Mouse (Mus musculus) megakaryocyte-erythroid progenitor cell, adult 5 weeks (primary cell): ENCODE results near the gene Npr2. TPM values are rescaled to one million over a fixed set of nuclear protein-coding genes. Genes with fewer than 3 reads are reported as not detected.

Source experiments
- polyA plus RNA-seq: library from polyadenylated mRNA; stranded (reverse); fragments of >175 nt; gene quantifications from 2 replicates; pipeline ENCODE4 v1.2.3, GENCODE M21; 2012

Npr2 gene
- polyA plus RNA-seq: 2.0 and 2.3 TPM in 2 replicates

GRCm38 (mm10) chr4:43631046-43631955, at the start of gene Npr2:
Gene Npr2, plus strand, starts transcription at chr4:43631935.

GRCm38 (mm10) chr4:43584444-43585416, 47.0 kb upstream of the Npr2 start, which contains the start of gene Msmp:
Gene Msmp, minus strand, starts transcription at chr4:43584494.

GRCm38 (mm10) chr4:43653161-43654015, 21.7 kb downstream of the Npr2 start, which contains the start of gene Spag8:
Gene Spag8, minus strand, starts transcription at chr4:43653594.

GRCm38 (mm10) chr4:43656339-43657109, 24.8 kb downstream of the Npr2 start, which contains the start of gene Hint2:
Gene Hint2, minus strand, starts transcription at chr4:43656466.

GRCm38 (mm10) chr4:43668782-43669427, 37.2 kb downstream of the Npr2 start, which contains the start of the genes Tmem8b and Fam221b:
Gene Tmem8b, plus strand, starts transcription at chr4:43668971.
Gene Fam221b, minus strand, starts transcription at chr4:43669145.

GRCm38 (mm10) chr4:43700707-43701106, 69.0 kb downstream of the Npr2 start, which contains the start of gene Olfr70:
Gene Olfr70, minus strand, starts transcription at chr4:43700807.

Other genes with a start within 250 kb of the Npr2 start
- 6.3 and 7.3 TPM in 2 replicates for gene Rusc2, start 250.0 kb upstream of the Npr2 start, polyA plus RNA-seq
- gene Fam166b, start 202.8 kb upstream of the Npr2 start, polyA plus RNA-seq: not detected in 2 replicates
- gene Tesk1, start 190.0 kb upstream of the Npr2 start, polyA plus RNA-seq: 62.0 and 67.6 TPM in 2 replicates
- gene Cd72, start 177.3 kb upstream of the Npr2 start, polyA plus RNA-seq: 19.2 and 28.2 TPM in 2 replicates
- gene Sit1, start 148.2 kb upstream of the Npr2 start, polyA plus RNA-seq: 0.63 and 1.5 TPM in 2 replicates
- gene Ccdc107, start 139.0 kb upstream of the Npr2 start, polyA plus RNA-seq: 89.2 and 116 TPM in 2 replicates
- gene Arhgef39, start 132.2 kb upstream of the Npr2 start, polyA plus RNA-seq: 24.6 and 38.5 TPM in 2 replicates
- 6.6 and 7.2 TPM in 2 replicates for gene Car9, start 125.0 kb upstream of the Npr2 start, polyA plus RNA-seq
- gene Tpm2, start 108.2 kb upstream of the Npr2 start, polyA plus RNA-seq: 4.0 and 10.1 TPM in 2 replicates
- gene Creb3, start 69.6 kb upstream of the Npr2 start, polyA plus RNA-seq: 2.3 and 3.2 TPM in 2 replicates
- gene Tln1, start 69.2 kb upstream of the Npr2 start, polyA plus RNA-seq: 173 and 201 TPM in 2 replicates
- 59.2 and 71.3 TPM in 2 replicates for gene Rgp1, start 53.2 kb upstream of the Npr2 start, polyA plus RNA-seq
- 11.5 and 13.7 TPM in 2 replicates for gene Gba2, start 53.1 kb upstream of the Npr2 start, polyA plus RNA-seq
- not detected in 2 replicates for gene Msmp, start 47.4 kb upstream of the Npr2 start, polyA plus RNA-seq
- 0.26 and 0.36 TPM in 2 replicates for gene Spag8, start 21.7 kb downstream of the Npr2 start, polyA plus RNA-seq
- 44.6 and 61.0 TPM in 2 replicates for gene Hint2, start 24.5 kb downstream of the Npr2 start, polyA plus RNA-seq
- 4.2 and 6.7 TPM in 2 replicates for gene Tmem8b, start 37.0 kb downstream of the Npr2 start, polyA plus RNA-seq
- 0.07 and 0.22 TPM in 2 replicates for gene Fam221b, start 37.2 kb downstream of the Npr2 start, polyA plus RNA-seq
- gene Olfr70, start 68.9 kb downstream of the Npr2 start, polyA plus RNA-seq: not detected in 2 replicates
- not detected in 2 replicates for gene Olfr71, start 78.3 kb downstream of the Npr2 start, polyA plus RNA-seq
- gene Hrct1, start 95.3 kb downstream of the Npr2 start, polyA plus RNA-seq: not detected in 2 replicates
- gene Spaar, start 98.1 kb downstream of the Npr2 start, polyA plus RNA-seq: 0.03 TPM in 1 of 2 replicates, not detected in the other
- gene Olfr159, start 139.1 kb downstream of the Npr2 start, polyA plus RNA-seq: not detected in 2 replicates
- not detected in 2 replicates for gene Olfr156, start 192.0 kb downstream of the Npr2 start, polyA plus RNA-seq
- gene Olfr157, start 208.3 kb downstream of the Npr2 start, polyA plus RNA-seq: not detected in 2 replicates
- gene Olfr155, start 219.6 kb downstream of the Npr2 start, polyA plus RNA-seq: not detected in 2 replicates
- 0.53 and 1.00 TPM in 2 replicates for gene Reck, start 243.6 kb downstream of the Npr2 start, polyA plus RNA-seq